In the genomic region with DNA sequence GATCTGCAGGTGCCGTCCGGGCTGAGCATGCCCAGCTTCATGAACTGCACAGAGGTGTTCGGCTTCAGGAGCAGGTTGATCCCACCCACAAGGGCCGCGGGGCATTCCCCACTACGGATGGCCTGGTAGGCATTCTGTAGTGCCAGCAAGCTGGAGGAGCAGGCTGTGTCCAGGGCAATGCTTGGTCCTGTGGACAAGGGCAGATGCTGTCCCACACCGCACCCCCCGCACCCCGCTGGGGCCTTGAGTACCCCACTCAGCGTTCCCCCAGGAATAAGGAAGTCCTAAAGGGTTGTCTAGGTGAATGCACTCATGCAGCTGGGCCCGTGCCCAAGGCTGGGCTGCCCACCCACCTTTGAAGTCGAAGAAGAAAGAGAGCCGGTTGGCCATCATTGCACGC, we compare ENCODE assay signal across 13 mouse cellular contexts. TPM values are rescaled to one million over a fixed set of nuclear protein-coding genes. Genes with fewer than 3 reads are reported as not detected.
A peak's percentile ranks its signal among the peaks of the same experiment; 100 is the strongest.
DNase-seq lines count a peak whose midpoint lies in the region; ATAC-seq and TF ChIP-seq lines count a peak whose summit lies in the region.
"Had no signal": no experiment of that assay in that cellular context is flagged by ENCODE, and none has a peak within 500 bp of the region (broad histone marks: within the 10 kb centered on the region; RNA-seq: fewer than 3 reads in every experiment).

No protein-coding gene starts in this region.

- no peaks in the 10 kb centered on the region for H3K27me3 ChIP-seq in heart, embryonic 11.5 days (ENCODE audit: control insufficient read depth, insufficient read depth, low read length)
- no peaks in the 10 kb centered on the region for H3K27me3 ChIP-seq in G1E (ENCODE audit: insufficient read depth, low read length)
- no peaks in the 10 kb centered on the region for H3K27me3 ChIP-seq in limb, embryonic 13.5 days
- no peaks in the 10 kb centered on the region for H3K27me3 ChIP-seq in kidney, embryonic 15.5 days
- H3K27me3 ChIP-seq: limb, embryonic 12.5 days had no signal

- peaks cover 50% of the 10 kb centered on the region for H3K36me3 ChIP-seq in heart, embryonic 11.5 days (ENCODE audit: control insufficient read depth, insufficient read depth, low read length)
- H3K36me3 ChIP-seq in G1E (replicated peaks), result peaks cover 79% of the 10 kb centered on the region
- peaks cover 68% of the 10 kb centered on the region for H3K36me3 ChIP-seq in limb, embryonic 13.5 days
- H3K36me3 ChIP-seq in kidney, embryonic 15.5 days, result peaks cover 68% of the 10 kb centered on the region

- no peak for DNase-seq in heart, postnatal 4 days
- DNase-seq in G1E (ENCODE audit: low spot score), result no peak
- DNase-seq in cerebellum, postnatal 14 days, result peak; percentile 22 to 48
- DNase-seq in adipocyte (ENCODE audit: low spot score), result no peak
- DNase-seq in right cerebral cortex, postnatal 14 days, result no peak
- DNase-seq: adrenal gland, adult 2 months; gastrocnemius, postnatal 10 days; thymus, postnatal 25 days had no signal

- H3K4me2 ChIP-seq in heart, embryonic 11.5 days, result no peak overlapping the region; the same call in 1 of the 2 replicates
- no peak overlapping the region for H3K4me2 ChIP-seq in limb, embryonic 13.5 days (replicated peaks)
- H3K4me2 ChIP-seq in kidney, embryonic 15.5 days, result no peak overlapping the region

- ATAC-seq in heart, embryonic 11.5 days (replicated peaks; ENCODE audit: insufficient number of reproducible peaks, low FRiP score, low TSS enrichment), result no peak
- ATAC-seq in G1E (ENCODE audit: extremely low read depth, insufficient number of reproducible peaks, low FRiP score, poor library complexity, severe bottlenecking), result no peak
- no peak for ATAC-seq in limb, embryonic 13.5 days (ENCODE audit: low FRiP score, low read depth)
- ATAC-seq in kidney, embryonic 15.5 days (replicated peaks; ENCODE audit: low FRiP score), result no peak

- H3K4me1 ChIP-seq in heart, embryonic 11.5 days (ENCODE audit: control insufficient read depth, insufficient read depth, low read length), result peaks cover 30% of the 10 kb centered on the region
- peaks cover 88% of the 10 kb centered on the region for H3K4me1 ChIP-seq in G1E (ENCODE audit: insufficient read depth, low read depth, low read length)
- peaks cover 28% of the 10 kb centered on the region for H3K4me1 ChIP-seq in limb, embryonic 13.5 days
- H3K4me1 ChIP-seq in kidney, embryonic 15.5 days, result peaks cover 33% of the 10 kb centered on the region

- WGBS in heart, embryonic 11.5 days (ENCODE audit: insufficient replicate concordance), result 92% methylated on average over 14 of the region's 14 CpGs
- WGBS in limb, embryonic 13.5 days, result 92% methylated on average over 14 of the region's 14 CpGs
- WGBS in kidney, embryonic 15.5 days, result 90% methylated on average over 14 of the region's 14 CpGs

- no peak overlapping the region for H3K27ac ChIP-seq in heart, embryonic 11.5 days (ENCODE audit: low read depth, low read length)
- no peak overlapping the region for H3K27ac ChIP-seq in limb, embryonic 13.5 days
- no peak overlapping the region for H3K27ac ChIP-seq in kidney, embryonic 15.5 days
- H3K27ac ChIP-seq: limb, embryonic 12.5 days; macrophage had no signal

- H3K9me3 ChIP-seq in heart, embryonic 11.5 days (replicated peaks; ENCODE audit: control insufficient read depth, low read length), result no peaks in the 10 kb centered on the region
- H3K9me3 ChIP-seq in G1E (replicated peaks), result no peaks in the 10 kb centered on the region
- no peaks in the 10 kb centered on the region for H3K9me3 ChIP-seq in limb, embryonic 13.5 days
- H3K9me3 ChIP-seq in kidney, embryonic 15.5 days (replicated peaks), result no peaks in the 10 kb centered on the region
- H3K9me3 ChIP-seq: limb, embryonic 12.5 days had no signal

- no peak for TF ChIP-seq CTCF in G1E (IDR thresholded peaks at IDR 0.05; ENCODE audit: low read depth, low read length)

- H3K9ac ChIP-seq in heart, embryonic 11.5 days (ENCODE audit: low read depth, low read length), result 0 out of 2 replicates have a peak overlapping the region, but pooled peaks have one; percentile 24
- H3K9ac ChIP-seq in limb, embryonic 13.5 days, result 0 out of 2 replicates have a peak overlapping the region, but pooled peaks have one; percentile 97
- H3K9ac ChIP-seq in kidney, embryonic 15.5 days, result no peak overlapping the region

- H3K4me3 ChIP-seq in heart, embryonic 11.5 days (ENCODE audit: low read depth, low read length), result no peak overlapping the region
- peak overlapping the region; percentile 85; the same call in 1 of the 2 replicates for H3K4me3 ChIP-seq in G1E (ENCODE audit: low read depth, low read length)
- no peak overlapping the region for H3K4me3 ChIP-seq in limb, embryonic 13.5 days
- H3K4me3 ChIP-seq in kidney, embryonic 15.5 days (replicated peaks), result no peak overlapping the region

RNA-seq across cellular contexts. Expression of a gene that starts 3.8 kb away (rescaled TPM):
- 33.9 and 42.6 TPM in 2 replicates for polyA plus RNA-seq in heart, embryonic 11.5 days (2014; fragmentation: Nextera tagmentation; extraction: Ambion mirVana)
- total RNA-seq in heart, postnatal 4 days (2021), result 10 to 100 TPM; 59.3 to 63.9 TPM
- 88.2 and 116 TPM in 2 replicates for total RNA-seq in G1E (2014; fragmentation: Nextera tagmentation)
- 66.6 and 69.3 TPM in 2 replicates for total RNA-seq in G1E (2017)
- polyA plus RNA-seq in G1E (2012), result 425 and 529 TPM in 2 replicates
- polyA plus RNA-seq in limb, embryonic 13.5 days (2015; fragmentation: Nextera tagmentation; extraction: Ambion mirVana), result 49.8 and 53.9 TPM in 2 replicates
- 44.1 and 51.8 TPM in 2 replicates for polyA plus RNA-seq in kidney, embryonic 15.5 days (2015; fragmentation: Nextera tagmentation; extraction: Ambion mirVana)

RNA-seq across cellular contexts. Expression of a gene that starts 24.3 kb away (rescaled TPM):
- 50.0 and 59.9 TPM in 2 replicates for polyA plus RNA-seq in heart, embryonic 11.5 days (2014; fragmentation: Nextera tagmentation; extraction: Ambion mirVana)
- total RNA-seq in heart, postnatal 4 days (2021), result 10 to 100 TPM; 34.0 to 37.5 TPM
- total RNA-seq in G1E (2014; fragmentation: Nextera tagmentation) (63.3 and 67.4 TPM in 2 replicates), G1E (2017) (49.2 and 54.7 TPM in 2 replicates)
- 142 and 166 TPM in 2 replicates for polyA plus RNA-seq in G1E (2012)
- 66.6 TPM in 2 replicates for polyA plus RNA-seq in limb, embryonic 13.5 days (2015; fragmentation: Nextera tagmentation; extraction: Ambion mirVana)
- 74.2 and 87.2 TPM in 2 replicates for polyA plus RNA-seq in kidney, embryonic 15.5 days (2015; fragmentation: Nextera tagmentation; extraction: Ambion mirVana)

RNA-seq across cellular contexts. Expression of a gene that starts 36.5 kb away (rescaled TPM):
- polyA plus RNA-seq in heart, embryonic 11.5 days (2014; fragmentation: Nextera tagmentation; extraction: Ambion mirVana), result 166 and 179 TPM in 2 replicates
- 10 to 100 TPM; 73.0 to 78.0 TPM for total RNA-seq in heart, postnatal 4 days (2021)
- 109 and 111 TPM in 2 replicates for total RNA-seq in G1E (2014; fragmentation: Nextera tagmentation)
- total RNA-seq in G1E (2017), result 110 and 144 TPM in 2 replicates
- polyA plus RNA-seq in G1E (2012), result 65.9 and 66.5 TPM in 2 replicates
- polyA plus RNA-seq in limb, embryonic 13.5 days (2015; fragmentation: Nextera tagmentation; extraction: Ambion mirVana), result 240 and 241 TPM in 2 replicates
- 200 and 215 TPM in 2 replicates for polyA plus RNA-seq in kidney, embryonic 15.5 days (2015; fragmentation: Nextera tagmentation; extraction: Ambion mirVana)

RNA-seq across cellular contexts. Expression of a gene that starts 36.5 kb away (rescaled TPM):
- polyA plus RNA-seq in heart, embryonic 11.5 days (2014; fragmentation: Nextera tagmentation; extraction: Ambion mirVana), result 15.0 and 16.5 TPM in 2 replicates
- total RNA-seq in heart, postnatal 4 days (2021), result 10 to 100 TPM; 13.2 to 13.3 TPM
- total RNA-seq in G1E (2014; fragmentation: Nextera tagmentation) (18.4 and 24.2 TPM in 2 replicates), G1E (2017) (3.5 and 4.1 TPM in 2 replicates)
- polyA plus RNA-seq in G1E (2012), result 55.0 and 67.6 TPM in 2 replicates
- 43.8 and 48.4 TPM in 2 replicates for polyA plus RNA-seq in limb, embryonic 13.5 days (2015; fragmentation: Nextera tagmentation; extraction: Ambion mirVana)
- polyA plus RNA-seq in kidney, embryonic 15.5 days (2015; fragmentation: Nextera tagmentation; extraction: Ambion mirVana), result 36.5 and 39.9 TPM in 2 replicates

RNA-seq across cellular contexts. Expression of a gene that starts 58.0 kb away (rescaled TPM):
- 4.5 and 5.8 TPM in 2 replicates for polyA plus RNA-seq in heart, embryonic 11.5 days (2014; fragmentation: Nextera tagmentation; extraction: Ambion mirVana)
- 10 to 100 TPM; 37.1 to 47.2 TPM for total RNA-seq in heart, postnatal 4 days (2021)
- 568 and 661 TPM in 2 replicates for total RNA-seq in G1E (2014; fragmentation: Nextera tagmentation)
- 112 and 114 TPM in 2 replicates for total RNA-seq in G1E (2017)
- polyA plus RNA-seq in G1E (2012), result 2,501 and 3,141 TPM in 2 replicates
- 4.5 and 4.9 TPM in 2 replicates for polyA plus RNA-seq in limb, embryonic 13.5 days (2015; fragmentation: Nextera tagmentation; extraction: Ambion mirVana)
- polyA plus RNA-seq in kidney, embryonic 15.5 days (2015; fragmentation: Nextera tagmentation; extraction: Ambion mirVana), result 3.8 and 6.1 TPM in 2 replicates

Comparison
In these comparisons a context has a peak if more than half of its experiments do, and no peak if none do; other contexts are left out.
1. DNase-seq: peak in cerebellum, postnatal 14 days (2 of 2); none in heart, postnatal 4 days (single experiment), G1E (single experiment), adipocyte (single experiment) and right cerebral cortex, postnatal 14 days (single experiment).